Mouse (Mus musculus) myocyte (in vitro differentiated cells): ENCODE measurements around the gene Stat5b.

Experiments used
- CEBPB ChIP-seq: IDR thresholded peaks from 2 replicates; pipeline ENCODE4 v1.6.1; 2011; ENCODE audit warnings: mild to moderate bottlenecking, moderate library complexity; ENCODE audit not compliant: poor library complexity, insufficient read depth, severe bottlenecking
- MAX ChIP-seq: IDR thresholded peaks from one replicate; pipeline ENCODE4 v1.6.1; 2011; ENCODE audit warnings: low read depth, mild to moderate bottlenecking, control low read depth
- MYOD1 ChIP-seq, 3 experiments: IDR thresholded peaks; one replicate each; pipeline ENCODE4 v1.6.1; 2011; ENCODE audit warnings: control low read depth in 2 of 3, low read depth in 2 of 3, mild to moderate bottlenecking in 2 of 3, moderate library complexity in 1 of 3; ENCODE audit not compliant: insufficient read length in 2 of 3, control insufficient read depth in 1 of 3
- POLR2A ChIP-seq: IDR thresholded peaks from one replicate; pipeline ENCODE4 v1.6.1; 2011; ENCODE audit warnings: low read depth, mild to moderate bottlenecking, control low read depth, moderate library complexity; ENCODE audit not compliant: insufficient read length
- REST ChIP-seq: IDR thresholded peaks from one replicate; pipeline ENCODE4 v1.6.1; 2011; ENCODE audit warnings: mild to moderate bottlenecking, control low read depth, moderate library complexity; ENCODE audit not compliant: insufficient read depth, insufficient read length
- USF1 ChIP-seq: IDR thresholded peaks from one replicate; pipeline ENCODE4 v1.6.1; 2011; ENCODE audit warnings: low read depth, mild to moderate bottlenecking, control low read depth, moderate library complexity

GRCm38 (mm10) chr11:100845793-100846192 lies 4.7 kb downstream of the Stat5b start:
- TF ChIP-seq CEBPB (no peak), POLR2A (no peak), USF1 (no peak), MAX (no peak), MYOD1 (IDR thresholded peaks at IDR 0.05; ENCODE audit: control insufficient read depth in 1 of 3, insufficient read length in 2 of 3, low read depth in 2 of 3) (no peak), REST (no peak)
